Mouse (Mus musculus) forebrain, embryonic 14.5 days (tissue): ENCODE measurements around the gene Klf3. TPM values are rescaled to one million over a fixed set of nuclear protein-coding genes. Genes with fewer than 3 reads are reported as not detected.

ENCODE experiments used
- ATAC-seq: fragments of 200-750 bp; cut with Nextera tagmentation; 2 replicates; pipeline ENCODE4 v1.8.0; 2017; ENCODE audit warnings: mild to moderate bottlenecking, moderate library complexity
- DNase-seq: peaks from one replicate; pipeline ENCODE4 v3.0.0-alpha.2; 2015; ENCODE audit warnings: low spot score
- H3K27ac ChIP-seq: fragments of 300-500 bp; sonication (generic); 2 replicates; pipeline ENCODE4 v1.5.1; 2014; ENCODE audit warnings: low read depth, mild to moderate bottlenecking, control low read depth, low read length, moderate library complexity
- H3K27me3 ChIP-seq: fragments of 300-500 bp; sonication (generic); replicated peaks from 2 replicates; pipeline ENCODE4 v1.6.1; 2014; ENCODE audit warnings: low read length, control low read depth, mixed read lengths; ENCODE audit not compliant: control insufficient read depth, insufficient read depth
- H3K36me3 ChIP-seq: fragments of 300-500 bp; sonication (generic); 2 replicates; pipeline ENCODE4 v1.6.1; 2014; ENCODE audit warnings: low read length, control low read depth; ENCODE audit not compliant: control insufficient read depth, insufficient read depth
- H3K4me1 ChIP-seq: fragments of 300-500 bp; sonication (generic); 2 replicates; pipeline ENCODE4 v1.6.1; 2014; ENCODE audit warnings: antibody characterized with exemption, low read length, control low read depth; ENCODE audit not compliant: control insufficient read depth, insufficient read depth
- H3K4me2 ChIP-seq: fragments of 300-500 bp; sonication (generic); 2 replicates; pipeline ENCODE4 v1.6.1; 2014; ENCODE audit warnings: mild to moderate bottlenecking, control low read depth, low read length
- H3K4me3 ChIP-seq: fragments of 300-500 bp; sonication (generic); 2 replicates; pipeline ENCODE4 v1.5.1; 2014; ENCODE audit warnings: low read depth, low read length, control low read depth
- H3K9ac ChIP-seq: fragments of 300-500 bp; sonication (generic); 2 replicates; pipeline ENCODE4 v1.6.1; 2014; ENCODE audit warnings: mild to moderate bottlenecking, low read length, control low read depth, moderate library complexity
- H3K9me3 ChIP-seq: fragments of 300-500 bp; sonication (generic); replicated peaks from 2 replicates; pipeline ENCODE4 v1.6.1; 2016; ENCODE audit warnings: low read length, control low read depth, mixed read lengths; ENCODE audit not compliant: control insufficient read depth
- WGBS: fragments of 180-500 bp; shearing (Covaris S2); extraction: QIAGEN DNeasy Blood & Tissue Kit; methylation state at CpG from one replicate; pipeline ENCODE4 v1.1.7; 2014; 5-methylcytosine and 5-hydroxymethylcytosine counted together
- polyA plus RNA-seq: library from polyadenylated mRNA; unstranded; fragments of >200 nt; fragmentation: Nextera tagmentation; extraction: Ambion mirVana; gene quantifications from 2 replicates; pipeline ENCODE4 v1.2.1, GENCODE M21; 2014

The Klf3 gene
- polyA plus RNA-seq, 1 experiment from 2014 or later: 19.3 TPM

- Histone ChIP-seq H3K9me3 (no peaks in the 10 kb centered on the region), H3K4me1 (peaks cover 40% of the 10 kb centered on the region), H3K9ac (no peak overlapping the region), H3K4me3 (no peak overlapping the region), H3K4me2 (peak overlapping the region; percentile 14; the same call in 1 of the 2 replicates), H3K27ac (no peak overlapping the region), H3K36me3 (no peaks in the 10 kb centered on the region), H3K27me3 (no peaks in the 10 kb centered on the region)
- ATAC-seq (no peak), DNase-seq (no peak)
- WGBS: 56% methylated on average over 3 of the region's 3 CpGs
Observed at GRCm38 (mm10) chr5:64807159-64807558, 4.0 kb downstream of the Klf3 start.

- peak overlapping the region; percentile 72 for H3K27ac ChIP-seq
- H3K9me3 ChIP-seq: no peaks in the 10 kb centered on the region
- DNase-seq (no peak), ATAC-seq (no peak)
- H3K4me1 ChIP-seq: peaks cover 41% of the 10 kb centered on the region
- 42% methylated on average over 4 of the region's 4 CpGs for WGBS
- no peaks in the 10 kb centered on the region for H3K36me3 ChIP-seq
- no peak overlapping the region; the same call in 1 of the 2 replicates for H3K9ac ChIP-seq
- peak overlapping the region; percentile 44 for H3K4me2 ChIP-seq
- H3K27me3 ChIP-seq: no peaks in the 10 kb centered on the region
- H3K4me3 ChIP-seq: 0 out of 2 replicates have a peak overlapping the region, but pooled peaks have one; percentile 9
Observed at GRCm38 (mm10) chr5:64807603-64808002, 4.4 kb downstream of the Klf3 start.

- ATAC-seq: no peak
- no peaks in the 10 kb centered on the region for H3K27me3 ChIP-seq
- peak; percentile 45 for DNase-seq
- H3K4me2 ChIP-seq: peak overlapping the region; percentile 44
- H3K4me1 ChIP-seq: peaks cover 41% of the 10 kb centered on the region
- H3K27ac ChIP-seq: peak overlapping the region; percentile 72
- peak overlapping the region; percentile 43; the same call in 1 of the 2 replicates for H3K9ac ChIP-seq
- H3K4me3 ChIP-seq: 0 out of 2 replicates have a peak overlapping the region, but pooled peaks have one; percentile 9
- WGBS: 32% methylated on average over 24 of the region's 24 CpGs
- H3K36me3 ChIP-seq: no peaks in the 10 kb centered on the region
- H3K9me3 ChIP-seq: no peaks in the 10 kb centered on the region
Observed at GRCm38 (mm10) chr5:64808106-64809010, 5.2 kb downstream of the Klf3 start.

GRCm38 (mm10) chr5:64809257-64809656, 6.1 kb downstream of the Klf3 start:
- Histone ChIP-seq H3K4me1 (peaks cover 41% of the 10 kb centered on the region), H3K27me3 (no peaks in the 10 kb centered on the region), H3K36me3 (no peaks in the 10 kb centered on the region), H3K4me2 (no peak overlapping the region), H3K9ac (no peak overlapping the region), H3K9me3 (no peaks in the 10 kb centered on the region), H3K27ac (no peak overlapping the region; the same call in 1 of the 2 replicates), H3K4me3 (no peak overlapping the region)
- DNase-seq: no peak
- ATAC-seq: no peak
- 81% methylated on average over 7 of the region's 7 CpGs for WGBS

GRCm38 (mm10) chr5:64809864-64810263, 6.7 kb downstream of the Klf3 start:
- Histone ChIP-seq H3K27ac (no peak overlapping the region), H3K4me1 (peaks cover 41% of the 10 kb centered on the region), H3K4me3 (no peak overlapping the region), H3K9ac (no peak overlapping the region), H3K4me2 (no peak overlapping the region), H3K9me3 (no peaks in the 10 kb centered on the region), H3K36me3 (no peaks in the 10 kb centered on the region), H3K27me3 (no peaks in the 10 kb centered on the region)
- DNase-seq (peak; percentile 24), ATAC-seq (no peak)
- WGBS: 83% methylated on average over 11 of the region's 11 CpGs

GRCm38 (mm10) chr5:64810860-64811499, 7.8 kb downstream of the Klf3 start:
- H3K9ac ChIP-seq: no peak overlapping the region
- no peaks in the 10 kb centered on the region for H3K27me3 ChIP-seq
- peak; percentile 77 for ATAC-seq
- peaks cover 32% of the 10 kb centered on the region for H3K4me1 ChIP-seq
- peak overlapping the region; percentile 34 for H3K4me2 ChIP-seq
- 6% methylated on average over 9 of the region's 9 CpGs for WGBS
- no peaks in the 10 kb centered on the region for H3K9me3 ChIP-seq
- no peaks in the 10 kb centered on the region for H3K36me3 ChIP-seq
- peak overlapping the region; percentile 88 for H3K27ac ChIP-seq
- DNase-seq: peak; percentile 79
- no peak overlapping the region for H3K4me3 ChIP-seq

GRCm38 (mm10) chr5:64811500-64812123, 8.4 kb downstream of the Klf3 start:
- 9% methylated on average over 13 of the region's 14 CpGs for WGBS
- H3K9me3 ChIP-seq: no peaks in the 10 kb centered on the region
- DNase-seq (no peak), ATAC-seq (peak; percentile 16; the same call in 1 of the 2 replicates)
- no peak overlapping the region for H3K4me3 ChIP-seq
- H3K4me2 ChIP-seq: peak overlapping the region; percentile 34
- H3K36me3 ChIP-seq: no peaks in the 10 kb centered on the region
- peaks cover 27% of the 10 kb centered on the region for H3K4me1 ChIP-seq
- peak overlapping the region; percentile 88 for H3K27ac ChIP-seq
- no peaks in the 10 kb centered on the region for H3K27me3 ChIP-seq
- H3K9ac ChIP-seq: peak overlapping the region; percentile 40; the same call in 1 of the 2 replicates

GRCm38 (mm10) chr5:64812124-64812982, 9.2 kb downstream of the Klf3 start:
- ATAC-seq: no peak
- Histone ChIP-seq H3K27me3 (no peaks in the 10 kb centered on the region), H3K4me1 (peaks cover 27% of the 10 kb centered on the region), H3K9ac (peak overlapping the region; percentile 2; the same call in 1 of the 2 replicates), H3K4me2 (peak overlapping the region; percentile 34), H3K9me3 (no peaks in the 10 kb centered on the region), H3K36me3 (no peaks in the 10 kb centered on the region), H3K27ac (peak overlapping the region; percentile 88), H3K4me3 (no peak overlapping the region)
- peak; percentile 25 for DNase-seq
- 11% methylated on average over 22 of the region's 22 CpGs for WGBS
